Mouse (Mus musculus): ENCODE results near the gene Vmn1r171.
"Not testable (repeated sequence)": the region's sequence is repeated elsewhere in the genome, so short reads cannot be mapped to it uniquely, and the experiment has no call there.

Vmn1r171 gene

DNA sequence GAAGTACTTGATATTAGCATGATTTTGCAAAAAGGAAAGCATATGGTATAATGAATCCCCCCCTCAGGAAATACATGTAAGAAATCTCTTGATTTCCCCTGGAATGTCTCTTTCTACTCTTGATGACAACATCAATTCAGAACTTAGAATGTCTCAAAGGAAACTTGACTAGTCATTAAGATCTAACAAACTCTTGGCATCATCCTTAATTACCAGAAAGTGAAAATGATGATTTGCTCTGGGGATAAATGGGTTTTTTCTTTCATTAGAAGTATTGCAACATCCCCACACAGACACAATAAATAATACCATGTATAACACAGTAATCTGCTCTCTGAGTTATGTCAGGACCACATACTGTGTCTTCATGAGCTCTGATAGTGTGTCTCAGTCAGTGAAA, at the start of gene Vmn1r171:
Gene Vmn1r171 (plus strand): TSS at position 301 of the 400 bp plus-strand sequence.
- DNase-seq: no peak

- DNase-seq: not testable (repeated sequence)
These were observed 24.6 kb upstream of the Vmn1r171 start, which contains the start of gene Vmn1r170 for GRCm38 (mm10) chr7:23605875-23606274. TSS of gene Vmn1r170 (plus strand) at chr7:23606175.

GRCm38 (mm10) chr7:23658016-23658415, 27.5 kb downstream of the Vmn1r171 start, which contains the start of gene Vmn1r172:
TSS of gene Vmn1r172 (plus strand) at chr7:23658316.
- no peak for DNase-seq
